Mouse (Mus musculus) activated CD4-positive, CD25-positive, alpha-beta regulatory T cell, adult 4 months (primary cell): ENCODE results near the gene Tmem235. TPM values are rescaled to one million over a fixed set of nuclear protein-coding genes. Genes with fewer than 3 reads are reported as not detected.
A peak's percentile ranks its signal among the peaks of the same experiment; 100 is the strongest.

ENCODE experiments used
- ATAC-seq: one replicate; pipeline ENCODE4 v1.8.0; 2017
- polyA plus RNA-seq, 2 experiments: library from polyadenylated mRNA; unstranded; fragments of 100-300 nt; shearing (Covaris generic); gene quantifications; one replicate each; pipeline ENCODE4 v1.2.1; 2017

The Tmem235 gene
- polyA plus RNA-seq, 2 experiments from 2014 or later, result not detected

GRCm38 (mm10) chr11:117896533-117896932 lies 36.0 kb downstream of the Tmem235 start:
- no peak for ATAC-seq

GRCm38 (mm10) chr11:117902282-117902681 lies 41.7 kb downstream of the Tmem235 start:
- no peak for ATAC-seq

GRCm38 (mm10) chr11:117904442-117904841 lies 43.9 kb downstream of the Tmem235 start:
- no peak for ATAC-seq

- no peak for ATAC-seq
Observed at GRCm38 (mm10) chr11:117909337-117909736, 48.8 kb downstream of the Tmem235 start.

GRCm38 (mm10) chr11:117912684-117913352 lies 52.3 kb downstream of the Tmem235 start:
- ATAC-seq, result peak; percentile 46

- ATAC-seq, result no peak
Observed at GRCm38 (mm10) chr11:117914531-117914930, 54.0 kb downstream of the Tmem235 start.

Other genes with a start within 250 kb of the Tmem235 start
- 10 to 100 TPM; 14.3 to 16.8 TPM for gene Tnrc6c, start 206.5 kb upstream of the Tmem235 start, polyA plus RNA-seq
- 10 to 100 TPM; 26.8 to 45.3 TPM for gene Tmc8, start 78.7 kb upstream of the Tmem235 start, polyA plus RNA-seq
- gene Tmc6, start 78.6 kb upstream of the Tmem235 start, polyA plus RNA-seq, result 100 to 1,000 TPM in 1 of 2 experiments, 10 to 100 TPM in 1; 88.2 to 107 TPM
- 1 to 10 TPM; 1.3 to 1.9 TPM for gene 6030468B19Rik, start 63.1 kb upstream of the Tmem235 start, polyA plus RNA-seq
- 1 to 10 TPM; 3.8 to 5.6 TPM for gene Gm20708, start 51.1 kb upstream of the Tmem235 start, polyA plus RNA-seq
- 100 to 1,000 TPM in 1 of 2 experiments, 10 to 100 TPM in 1; 76.0 to 131 TPM for gene Syngr2, start 51.1 kb upstream of the Tmem235 start, polyA plus RNA-seq
- gene Afmid, start 34.8 kb upstream of the Tmem235 start, polyA plus RNA-seq, result 10 to 100 TPM; 23.5 to 24.7 TPM
- 10 to 100 TPM; 52.4 to 88.7 TPM for gene Tk1, start 34.7 kb upstream of the Tmem235 start, polyA plus RNA-seq
- 100 to 1,000 TPM in 1 of 2 experiments, 10 to 100 TPM in 1; 88.3 to 110 TPM for gene Birc5, start 11.5 kb upstream of the Tmem235 start, polyA plus RNA-seq
- 10 to 100 TPM; 12.8 to 17.7 TPM for gene Tha1, start 12.7 kb downstream of the Tmem235 start, polyA plus RNA-seq
- 10 to 100 TPM; 42.5 to 43.1 TPM for gene Socs3, start 109.3 kb downstream of the Tmem235 start, polyA plus RNA-seq
- gene Pgs1, start 125.5 kb downstream of the Tmem235 start, polyA plus RNA-seq, result 10 to 100 TPM; 34.6 to 38.3 TPM